Mouse (Mus musculus): ENCODE measurements around the gene Ptprg. TPM values are rescaled to one million over a fixed set of nuclear protein-coding genes. Genes with fewer than 3 reads are reported as not detected.

Gene Ptprg
- total RNA-seq, 2 experiments from 2014 or later = 44.9 to 51.5 TPM

GRCm38 (mm10) chr14:11722101-11722500, 168.8 kb downstream of the Ptprg start:
- DNase-seq (ENCODE audit: low spot score in 2 of 2) = no peak

GRCm38 (mm10) chr14:11723876-11724275, 170.5 kb downstream of the Ptprg start:
- DNase-seq (ENCODE audit: low spot score in 2 of 2) = no peak

GRCm38 (mm10) chr14:11731223-11731920, 178.0 kb downstream of the Ptprg start:
- no peak for DNase-seq (ENCODE audit: low spot score in 2 of 2)

GRCm38 (mm10) chr14:11732376-11732775, 179.0 kb downstream of the Ptprg start:
- DNase-seq (ENCODE audit: low spot score in 2 of 2) = no peak

- no peak for DNase-seq (ENCODE audit: low spot score in 2 of 2)
These were observed 190.4 kb downstream of the Ptprg start for GRCm38 (mm10) chr14:11743726-11744125.

DNA sequence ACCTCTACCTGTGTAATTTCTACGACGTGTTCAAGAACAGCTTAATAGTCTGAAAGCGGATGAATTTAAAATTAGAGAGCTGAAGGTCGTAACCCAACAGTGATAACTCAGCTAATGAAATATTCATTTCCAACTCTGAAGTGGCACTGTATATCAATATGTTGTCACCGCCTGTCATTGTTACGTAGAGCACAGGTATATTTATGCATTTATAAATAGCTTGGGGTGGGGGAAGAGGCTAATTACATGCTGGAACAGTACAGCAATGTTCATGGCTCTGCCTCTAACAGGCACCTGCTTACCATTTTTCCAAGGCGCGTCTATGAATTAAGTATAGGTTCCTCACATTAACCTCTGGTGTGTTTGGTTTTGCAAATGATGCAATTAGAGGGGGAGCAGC, 199.3 kb downstream of the Ptprg start:
- DNase-seq (ENCODE audit: low spot score in 2 of 2) = no peak

- DNase-seq (ENCODE audit: low spot score in 2 of 2) = no peak
These were observed 201.3 kb downstream of the Ptprg start for GRCm38 (mm10) chr14:11754656-11755055.

- no peak for DNase-seq (ENCODE audit: low spot score in 2 of 2)
These were observed 204.9 kb downstream of the Ptprg start for GRCm38 (mm10) chr14:11758185-11758584.

- no peak for DNase-seq (ENCODE audit: low spot score in 2 of 2)
These were observed 206.0 kb downstream of the Ptprg start for GRCm38 (mm10) chr14:11759356-11759755.

- no peak for DNase-seq (ENCODE audit: low spot score in 2 of 2)
These were observed 209.7 kb downstream of the Ptprg start for GRCm38 (mm10) chr14:11762995-11763394.

DNA sequence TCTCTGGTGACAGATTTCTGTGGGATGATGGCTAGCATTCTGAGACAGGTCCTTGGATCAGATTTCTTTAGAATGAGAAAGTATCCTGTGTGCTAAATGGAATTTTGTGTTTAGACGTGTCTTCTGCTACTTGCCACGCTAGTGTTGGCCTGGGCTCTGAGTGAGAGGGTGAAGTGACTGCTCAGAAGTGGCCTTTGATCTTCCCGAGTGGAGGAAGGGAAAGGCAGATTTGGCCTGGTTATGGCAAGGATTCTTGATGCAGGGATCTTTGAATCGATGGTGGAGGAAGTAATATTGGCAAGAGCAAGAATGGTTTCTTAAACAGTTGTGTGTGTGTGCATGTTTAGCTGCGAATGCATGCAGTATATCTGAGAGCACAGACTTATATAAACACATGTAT, 219.4 kb downstream of the Ptprg start:
- no peak for DNase-seq (ENCODE audit: low spot score in 2 of 2)

DNA sequence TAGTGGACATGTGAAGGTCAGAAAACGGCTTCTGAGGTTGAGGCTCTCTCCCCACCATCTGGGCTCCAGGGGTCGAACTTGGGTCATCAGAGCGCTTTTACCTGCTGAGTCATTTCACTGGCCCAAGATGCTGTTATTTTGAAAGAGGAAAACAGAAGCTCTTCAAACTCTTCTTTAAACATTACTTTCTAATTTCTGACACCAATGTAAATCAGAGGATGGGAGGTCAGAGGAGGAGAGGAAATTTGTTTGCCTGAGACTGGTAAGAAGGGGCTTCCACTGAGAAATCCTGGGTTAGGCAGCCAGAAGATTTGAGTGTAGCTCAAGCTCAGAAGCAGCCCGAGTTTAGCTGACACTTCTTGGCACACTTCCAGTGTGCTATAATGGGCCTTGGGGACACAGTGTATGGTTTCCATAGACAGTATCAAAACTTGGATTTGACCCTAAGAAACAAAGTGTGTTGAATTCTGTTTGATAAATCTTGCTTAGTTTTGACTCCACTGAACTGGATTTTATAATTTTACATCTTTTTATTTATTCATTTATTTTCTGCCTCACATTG, 221.2 kb downstream of the Ptprg start:
- DNase-seq (ENCODE audit: low spot score in 2 of 2) = no peak

GRCm38 (mm10) chr14:11775204-11775603, 221.9 kb downstream of the Ptprg start:
- peak in 1 of 2 experiments; percentile 15 for DNase-seq (ENCODE audit: low spot score in 2 of 2)

- DNase-seq (ENCODE audit: low spot score in 2 of 2) = no peak
These were observed 222.7 kb downstream of the Ptprg start for GRCm38 (mm10) chr14:11775951-11776495.

DNA sequence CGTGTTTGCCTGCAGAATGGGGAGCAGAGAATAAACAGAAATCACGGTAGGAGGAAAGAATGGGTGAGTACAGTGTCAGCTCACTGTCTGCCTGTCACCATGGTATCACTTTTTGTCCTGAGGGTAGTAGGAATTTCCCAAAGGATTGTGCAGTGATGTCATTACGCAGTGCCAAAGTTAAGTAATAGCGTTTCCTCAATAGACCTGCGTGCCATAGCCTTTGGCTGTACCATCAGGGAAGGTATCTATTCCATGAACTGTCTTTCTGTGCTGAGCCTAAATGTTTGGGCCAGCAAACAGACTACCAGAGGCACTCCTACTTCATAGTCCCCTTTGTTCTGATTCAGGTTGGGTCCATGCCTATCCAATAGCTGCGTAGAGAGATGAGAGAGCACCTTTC, 223.2 kb downstream of the Ptprg start:
- no peak for DNase-seq (ENCODE audit: low spot score in 2 of 2)

DNA sequence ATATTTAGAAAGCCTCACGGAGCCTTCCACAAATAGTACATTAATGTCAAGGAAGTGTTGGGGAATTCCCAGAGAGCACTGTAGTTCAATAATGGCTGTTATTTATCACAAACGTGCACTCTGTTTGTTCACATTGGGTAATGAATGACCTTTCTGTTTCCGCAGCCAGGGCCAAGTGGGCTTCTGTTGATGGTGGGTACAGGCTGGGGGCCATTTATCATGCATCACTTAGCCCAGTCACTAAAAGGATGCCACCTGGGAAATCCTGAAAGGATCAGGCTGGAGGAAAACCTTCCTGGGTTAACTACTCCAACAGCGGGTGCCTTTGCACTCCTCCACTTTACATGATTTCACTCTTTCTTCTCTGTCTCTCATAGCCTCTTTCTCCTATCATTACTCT, 237.9 kb downstream of the Ptprg start:
- no peak for DNase-seq (ENCODE audit: low spot score in 2 of 2)

DNA sequence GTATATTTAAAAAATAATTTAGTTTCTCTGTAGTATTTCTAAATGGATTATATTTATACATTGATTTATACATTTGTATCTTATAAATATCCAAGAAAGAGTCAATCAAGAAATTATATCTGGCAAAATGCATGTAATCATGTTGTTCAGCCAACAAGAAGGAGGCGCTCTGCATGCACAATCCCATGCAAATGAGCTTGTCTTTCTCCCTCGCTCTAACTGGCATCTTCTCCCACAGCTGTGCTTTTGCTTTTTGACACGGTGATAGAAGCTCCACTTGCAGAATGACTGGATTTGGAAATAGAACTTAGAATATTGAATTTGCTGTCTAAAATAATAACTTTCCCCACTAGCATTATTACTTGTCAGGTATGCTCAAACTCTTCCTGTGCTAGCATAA, 240.5 kb downstream of the Ptprg start:
- no peak for DNase-seq (ENCODE audit: low spot score in 2 of 2)

GRCm38 (mm10) chr14:11802355-11803035, 249.2 kb downstream of the Ptprg start:
- no peak for DNase-seq (ENCODE audit: low spot score in 2 of 2)

DNA sequence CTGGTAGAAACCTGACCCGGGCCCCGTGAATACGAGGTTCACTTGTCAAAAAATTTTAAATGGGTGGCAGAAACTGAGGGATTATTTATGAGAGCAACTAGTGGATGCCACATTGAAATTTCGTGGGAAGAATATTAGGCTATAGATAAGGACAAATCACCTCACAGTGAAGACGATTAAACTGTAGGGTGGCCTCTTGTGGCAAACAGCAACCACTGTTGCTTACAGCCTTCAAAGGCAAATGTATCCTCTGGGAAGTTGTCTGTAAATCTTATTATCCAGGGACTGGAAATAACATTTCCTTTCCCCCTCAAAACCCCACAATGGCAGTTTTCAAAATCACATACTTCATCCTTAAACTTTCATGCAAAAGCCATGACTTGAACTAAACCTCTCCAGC, 253.3 kb downstream of the Ptprg start:
- no peak for DNase-seq (ENCODE audit: low spot score in 2 of 2)

GRCm38 (mm10) chr14:11807465-11807864, 254.1 kb downstream of the Ptprg start:
- no peak for DNase-seq (ENCODE audit: low spot score in 2 of 2)

DNA sequence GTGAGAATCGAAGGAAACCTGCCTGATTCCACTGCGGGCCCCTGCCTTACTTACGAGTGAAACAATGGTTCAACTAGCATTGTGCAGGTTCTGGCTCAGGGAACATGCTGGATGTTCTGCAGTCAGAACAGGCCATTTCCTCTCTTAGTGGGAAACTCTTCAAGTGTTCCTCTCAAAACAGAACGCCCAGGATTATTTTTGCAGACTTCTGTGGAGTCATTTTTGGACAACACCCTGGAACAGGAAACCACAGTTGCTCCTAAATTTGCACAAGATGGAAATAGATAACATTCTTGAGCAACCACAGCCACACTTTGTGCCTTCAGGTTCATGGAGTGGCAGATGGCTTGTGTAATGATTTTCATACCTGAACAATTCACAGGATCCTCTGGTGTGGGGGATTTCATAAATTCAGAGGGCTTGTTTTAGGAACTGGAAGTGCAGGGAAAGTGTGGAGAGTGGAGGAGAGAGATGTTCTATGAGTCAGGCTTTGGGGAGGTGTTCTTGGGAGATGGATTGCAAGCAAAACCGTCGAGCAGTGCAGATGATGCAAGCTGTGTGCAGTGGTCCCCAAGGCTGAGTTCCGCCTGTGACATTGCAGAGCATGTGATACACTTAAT, 257.9 kb downstream of the Ptprg start:
- no peak for DNase-seq (ENCODE audit: low spot score in 2 of 2)

- DNase-seq (ENCODE audit: low spot score in 2 of 2) = no peak
These were observed 259.0 kb downstream of the Ptprg start for GRCm38 (mm10) chr14:11812291-11812690.
